Mouse (Mus musculus): ENCODE measurements at regions not wholly inside any gene's neighbourhood (a gene's known extent, or its start where the extent isn't known, plus 50 kb on each side); places are given as distances from the start of the nearest gene placed in this dataset.

- Histone ChIP-seq H3K27ac (ENCODE audit: control insufficient read depth, low read depth, low read length) (no peak overlapping the region), H3K9ac (ENCODE audit: control insufficient read depth, low read depth, low read length, poor library complexity, severe bottlenecking) (no peak overlapping the region), H3K4me1 (ENCODE audit: control insufficient read depth in 1 of 2, insufficient read depth in 2 of 2, low read length in 2 of 2) (no peaks in the 10 kb centered on the region), H3K36me3 (ENCODE audit: control insufficient read depth in 1 of 2, insufficient read depth in 2 of 2, low read length in 2 of 2) (no peaks in the 10 kb centered on the region), H3K79me2 (ENCODE audit: control insufficient read depth, insufficient read depth, low read length, poor library complexity) (no peaks in the 10 kb centered on the region), H3K27me3 (ENCODE audit: control insufficient read depth in 1 of 2, insufficient read depth in 2 of 2, low read length in 2 of 2) (no peaks in the 10 kb centered on the region), H3K4me3 (ENCODE audit: control insufficient read depth in 1 of 2, insufficient read depth in 1 of 2, low read depth in 2 of 2, low read length in 2 of 2) (no peak overlapping the region), H3K9me3 (replicated peaks; ENCODE audit: insufficient read depth, low read length) (no peaks in the 10 kb centered on the region)
- no peak for DNase-seq (ENCODE audit: low read depth, low spot score)
- TF ChIP-seq MYC (IDR thresholded peaks at IDR 0.05; ENCODE audit: low read depth, low read length), result no peak
These were observed 467.3 kb upstream of the Adamts9 start for GRCm38 (mm10) chr6:93410416-93411076.

GRCm38 (mm10) chr6:93398551-93398950, 455.3 kb upstream of the Adamts9 start:
- H3K4me1 ChIP-seq (ENCODE audit: control insufficient read depth in 1 of 2, insufficient read depth in 2 of 2, low read length in 2 of 2), result no peaks in the 10 kb centered on the region
- H3K9me3 ChIP-seq (replicated peaks; ENCODE audit: insufficient read depth, low read length), result no peaks in the 10 kb centered on the region
- no peaks in the 10 kb centered on the region for H3K36me3 ChIP-seq (ENCODE audit: control insufficient read depth in 1 of 2, insufficient read depth in 2 of 2, low read length in 2 of 2)
- TF ChIP-seq MEF2A (IDR thresholded peaks at IDR 0.05; ENCODE audit: extremely low read depth, insufficient replicate concordance, low read depth, low read length, poor library complexity, severe bottlenecking), result no peak
- no peak for TF ChIP-seq SIN3A (IDR thresholded peaks at IDR 0.05; ENCODE audit: low read length)
- TF ChIP-seq ZMIZ1 (IDR thresholded peaks at IDR 0.05; ENCODE audit: low read depth, low read length), result no peak
- TF ChIP-seq TAL1 (IDR thresholded peaks at IDR 0.05; ENCODE audit: low read length), result no peak
- TF ChIP-seq USF1 (IDR thresholded peaks at IDR 0.05; ENCODE audit: low read depth, low read length), result no peak
- no peak overlapping the region for H3K4me3 ChIP-seq (ENCODE audit: control insufficient read depth in 1 of 2, insufficient read depth in 1 of 2, low read depth in 2 of 2, low read length in 2 of 2)
- DNase-seq (ENCODE audit: low read depth, low spot score), result no peak
- no peaks in the 10 kb centered on the region for H3K79me2 ChIP-seq (ENCODE audit: control insufficient read depth, insufficient read depth, low read length, poor library complexity)
- no peak overlapping the region for H3K27ac ChIP-seq (ENCODE audit: control insufficient read depth, low read depth, low read length)
- no peak overlapping the region for H3K9ac ChIP-seq (ENCODE audit: control insufficient read depth, low read depth, low read length, poor library complexity, severe bottlenecking)
- H3K27me3 ChIP-seq (ENCODE audit: control insufficient read depth in 1 of 2, insufficient read depth in 2 of 2, low read length in 2 of 2), result no peaks in the 10 kb centered on the region

- no peak for DNase-seq (ENCODE audit: low read depth, low spot score)
These were observed 453.8 kb upstream of the Adamts9 start for GRCm38 (mm10) chr6:93397074-93397473.

More at GRCm38 (mm10) chr6:93397074-93397473, 453.8 kb upstream of the Adamts9 start:
- Histone ChIP-seq H3K79me2 (ENCODE audit: control insufficient read depth, insufficient read depth, low read length, poor library complexity) (no peaks in the 10 kb centered on the region), H3K27ac (ENCODE audit: control insufficient read depth, low read depth, low read length) (no peak overlapping the region), H3K4me1 (ENCODE audit: control insufficient read depth in 1 of 2, insufficient read depth in 2 of 2, low read length in 2 of 2) (no peaks in the 10 kb centered on the region), H3K27me3 (ENCODE audit: control insufficient read depth in 1 of 2, insufficient read depth in 2 of 2, low read length in 2 of 2) (no peaks in the 10 kb centered on the region), H3K9ac (ENCODE audit: control insufficient read depth, low read depth, low read length, poor library complexity, severe bottlenecking) (no peak overlapping the region), H3K36me3 (ENCODE audit: control insufficient read depth in 1 of 2, insufficient read depth in 2 of 2, low read length in 2 of 2) (no peaks in the 10 kb centered on the region), H3K9me3 (replicated peaks; ENCODE audit: insufficient read depth, low read length) (no peaks in the 10 kb centered on the region), H3K4me3 (ENCODE audit: control insufficient read depth in 1 of 2, insufficient read depth in 1 of 2, low read depth in 2 of 2, low read length in 2 of 2) (no peak overlapping the region)
- TF ChIP-seq MAX (IDR thresholded peaks at IDR 0.05; ENCODE audit: low read length), result no peak
- TF ChIP-seq RCOR1 (IDR thresholded peaks at IDR 0.05; ENCODE audit: low read depth, low read length), result no peak
- TF ChIP-seq GATA1 (IDR thresholded peaks at IDR 0.05; ENCODE audit: low read depth, low read length), result no peak
- TF ChIP-seq POLR2AphosphoS5 (IDR thresholded peaks at IDR 0.05; ENCODE audit: borderline replicate concordance, low read depth, low read length), result no peak
- no peak for TF ChIP-seq MYB (IDR thresholded peaks at IDR 0.05; ENCODE audit: low read depth, low read length)
- TF ChIP-seq TCF12 (IDR thresholded peaks at IDR 0.05; ENCODE audit: low read depth, low read length), result no peak
- no peak for TF ChIP-seq CHD2 (IDR thresholded peaks at IDR 0.05; ENCODE audit: low read length)
- no peak for TF ChIP-seq MAZ (IDR thresholded peaks at IDR 0.05; ENCODE audit: low read depth, low read length)
- no peak for TF ChIP-seq MXI1 (IDR thresholded peaks at IDR 0.05; ENCODE audit: low read depth, low read length)
